Mouse (Mus musculus) midbrain, embryonic 11.5 days (tissue): ENCODE data around the gene Tmem214. TPM values are rescaled to one million over a fixed set of nuclear protein-coding genes. Genes with fewer than 3 reads are reported as not detected.

Experiments used
- ATAC-seq: fragments of 200-750 bp; cut with Nextera tagmentation; 2 replicates; pipeline ENCODE4 v1.8.0; 2017; ENCODE audit warnings: moderate TSS enrichment, moderate library complexity; ENCODE audit not compliant: low FRiP score
- DNase-seq: peaks from one replicate; pipeline ENCODE4 v3.0.0; 2015; ENCODE audit warnings: low spot score; ENCODE audit errors: missing footprints
- H3K27ac ChIP-seq: fragments of 300-500 bp; sonication (generic); 2 replicates; pipeline ENCODE4 v1.5.1; 2014; ENCODE audit warnings: low read depth, low read length
- H3K27me3 ChIP-seq: fragments of 300-500 bp; sonication (generic); 2 replicates; pipeline ENCODE4 v1.6.1; 2014; ENCODE audit warnings: mild to moderate bottlenecking, low read length, moderate library complexity, mixed read lengths; ENCODE audit not compliant: control insufficient read depth, insufficient read depth
- H3K36me3 ChIP-seq: fragments of 300-500 bp; sonication (generic); 2 replicates; pipeline ENCODE4 v1.6.1; 2014; ENCODE audit warnings: mild to moderate bottlenecking, low read length, moderate library complexity, mixed read lengths; ENCODE audit not compliant: control insufficient read depth, insufficient read depth
- H3K4me1 ChIP-seq: fragments of 300-500 bp; sonication (generic); 2 replicates; pipeline ENCODE4 v1.6.1; 2014; ENCODE audit warnings: low read length; ENCODE audit not compliant: control insufficient read depth, insufficient read depth
- H3K4me2 ChIP-seq: fragments of 300-500 bp; sonication (generic); 2 replicates; pipeline ENCODE4 v1.6.1; 2014; ENCODE audit warnings: mild to moderate bottlenecking, moderate library complexity
- H3K4me3 ChIP-seq: fragments of 300-500 bp; sonication (generic); 2 replicates; pipeline ENCODE4 v1.5.1; 2014; ENCODE audit warnings: low read depth, low read length
- H3K9ac ChIP-seq: fragments of 300-500 bp; sonication (generic); 2 replicates; pipeline ENCODE4 v1.6.1; 2014; ENCODE audit warnings: low read length
- H3K9me3 ChIP-seq: fragments of 300-500 bp; sonication (generic); 2 replicates; pipeline ENCODE4 v1.6.1; 2016; ENCODE audit warnings: low read length; ENCODE audit not compliant: control insufficient read depth
- WGBS: fragments of 180-500 bp; shearing (Covaris S2); extraction: QIAGEN DNeasy Blood & Tissue Kit; methylation state at CpG from one replicate; pipeline ENCODE4 v1.1.7; 2014; 5-methylcytosine and 5-hydroxymethylcytosine counted together
- polyA plus RNA-seq: library from polyadenylated mRNA; unstranded; fragments of >200 nt; fragmentation: Nextera tagmentation; extraction: Ambion mirVana; gene quantifications from 2 replicates; pipeline ENCODE4 v1.2.1, GENCODE M21; 2014

Tmem214 gene
- 32.5 and 35.4 TPM in 2 replicates for polyA plus RNA-seq

DNA sequence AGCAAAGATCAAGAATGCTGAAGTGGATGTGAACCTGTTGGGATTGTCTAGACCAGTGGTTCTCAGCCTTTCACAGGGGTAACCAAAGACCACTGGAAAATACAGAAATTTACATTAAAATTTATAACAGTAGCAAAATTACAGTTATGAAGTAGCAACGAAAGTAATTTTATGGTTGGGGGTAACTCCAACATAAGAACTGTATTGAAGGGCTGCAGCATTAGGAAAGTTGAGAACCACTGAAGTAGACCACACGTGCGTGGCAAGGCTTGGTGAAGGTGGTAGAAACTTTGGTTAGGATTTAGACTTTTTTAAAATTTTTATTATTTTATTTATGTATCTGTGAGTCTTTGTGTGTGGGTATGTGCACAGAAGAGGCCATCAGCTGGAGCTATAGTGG lies at the start of gene Tmem214:
Gene Tmem214, plus strand, starts transcription at position 301 of the 400 bp plus-strand sequence.
- H3K4me2 ChIP-seq, result no peak within 1 kb of the TSS
- no peak within 1 kb of the TSS for H3K4me3 ChIP-seq
- 93% methylated on average over 3 of the region's 3 CpGs for WGBS
- DNase-seq, result no peak
- ATAC-seq, result no peak
- H3K27me3 ChIP-seq, result no peaks in the 10 kb centered on the region
- H3K36me3 ChIP-seq, result peaks cover 10% of the 10 kb centered on the region
- peaks cover 7% of the 10 kb centered on the region for H3K4me1 ChIP-seq
- no peaks in the 10 kb centered on the region for H3K9me3 ChIP-seq
- H3K9ac ChIP-seq, result no peak within 1 kb of the TSS
- no peak within 1 kb of the TSS for H3K27ac ChIP-seq

DNA sequence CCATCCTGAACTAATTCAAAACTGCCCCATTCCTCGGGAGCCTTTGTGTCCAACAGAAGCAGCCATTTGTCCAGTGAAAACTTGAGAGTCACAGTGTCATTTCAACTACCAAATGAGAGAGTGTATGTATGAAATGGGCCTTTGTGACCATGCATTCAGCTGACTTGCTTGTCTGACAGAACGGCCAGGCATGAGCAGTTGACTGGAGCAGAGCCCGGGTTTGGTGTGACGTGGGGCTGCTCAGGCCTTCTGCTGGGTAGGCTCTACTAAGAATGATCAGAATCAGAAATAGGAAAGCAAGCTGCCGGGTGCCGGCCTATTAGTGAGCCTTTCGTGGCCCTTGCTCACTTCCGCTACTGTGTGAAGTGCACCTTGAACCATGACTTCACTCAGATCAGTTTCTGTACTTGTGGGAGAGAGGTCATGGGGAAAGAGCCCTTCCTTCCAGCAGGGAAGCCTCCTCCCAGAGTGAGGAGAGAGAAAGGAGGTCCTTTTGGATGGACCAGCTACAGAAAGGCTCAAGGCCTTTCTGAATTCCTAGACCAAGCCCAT lies 49.0 kb upstream of the Tmem214 start:
- no peak overlapping the region for H3K4me2 ChIP-seq
- no peaks in the 10 kb centered on the region; the same call in 1 of the 2 replicates for H3K9me3 ChIP-seq
- 92% methylated on average over 8 of the region's 8 CpGs for WGBS
- no peak overlapping the region for H3K9ac ChIP-seq
- H3K27ac ChIP-seq, result no peak overlapping the region
- H3K4me3 ChIP-seq, result no peak overlapping the region
- peaks cover 19% of the 10 kb centered on the region; the same call in 1 of the 2 replicates for H3K4me1 ChIP-seq
- no peaks in the 10 kb centered on the region for H3K27me3 ChIP-seq
- DNase-seq (no peak), ATAC-seq (no peak)
- H3K36me3 ChIP-seq, result no peaks in the 10 kb centered on the region

DNA sequence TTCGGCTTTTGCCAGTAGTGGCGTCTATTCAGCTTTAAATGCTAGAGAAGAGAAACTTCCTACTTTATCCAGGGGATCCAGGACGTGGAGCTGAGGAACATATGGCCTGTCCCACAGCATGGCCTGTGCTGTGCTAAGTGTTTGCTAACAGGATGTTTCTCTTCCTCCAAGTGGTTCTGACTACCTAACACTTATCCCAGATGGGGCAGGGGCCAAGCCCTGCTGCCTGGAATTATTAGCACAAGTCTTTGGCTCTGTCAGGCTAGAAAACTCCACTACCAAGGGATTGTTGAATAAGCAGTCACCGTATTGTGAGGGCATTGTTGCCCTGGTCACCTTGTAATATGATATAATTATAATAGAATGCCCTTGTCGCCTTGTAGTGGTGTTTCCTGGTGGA lies 45.1 kb upstream of the Tmem214 start:
- 88% methylated on average over 5 of the region's 5 CpGs for WGBS
- DNase-seq (peak; percentile 17), ATAC-seq (no peak)
- Histone ChIP-seq H3K9me3 (no peaks in the 10 kb centered on the region; the same call in 1 of the 2 replicates), H3K9ac (no peak overlapping the region), H3K36me3 (no peaks in the 10 kb centered on the region), H3K4me2 (no peak overlapping the region), H3K27me3 (no peaks in the 10 kb centered on the region), H3K27ac (no peak overlapping the region), H3K4me3 (no peak overlapping the region), H3K4me1 (peaks cover 18% of the 10 kb centered on the region)

DNA sequence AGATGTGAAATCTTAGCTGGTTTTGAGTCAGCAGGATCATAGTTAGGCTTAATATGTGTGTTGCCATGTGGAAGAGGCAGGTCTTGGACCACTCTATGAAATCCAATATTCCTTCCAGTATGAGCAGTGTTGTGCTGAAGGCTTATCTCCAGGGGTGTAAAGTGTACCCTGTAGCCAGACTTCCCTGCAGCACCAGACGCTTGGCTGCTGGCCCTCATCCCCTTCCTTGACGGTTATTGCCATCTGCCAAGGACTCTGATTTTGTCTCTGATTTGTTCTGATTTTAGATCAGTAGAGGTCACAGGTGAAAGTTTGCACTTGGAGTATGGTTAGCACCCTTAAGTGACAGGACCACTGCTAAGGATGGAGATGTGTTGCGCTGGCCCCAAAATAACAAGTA lies 44.7 kb upstream of the Tmem214 start:
- no peak overlapping the region for H3K27ac ChIP-seq
- DNase-seq, result peak; percentile 54
- H3K4me3 ChIP-seq, result no peak overlapping the region
- H3K4me2 ChIP-seq, result no peak overlapping the region
- H3K9me3 ChIP-seq, result no peaks in the 10 kb centered on the region; the same call in 1 of the 2 replicates
- no peaks in the 10 kb centered on the region for H3K27me3 ChIP-seq
- ATAC-seq, result no peak
- 99% methylated on average over 3 of the region's 3 CpGs for WGBS
- peaks cover 18% of the 10 kb centered on the region for H3K4me1 ChIP-seq
- H3K9ac ChIP-seq, result no peak overlapping the region
- H3K36me3 ChIP-seq, result no peaks in the 10 kb centered on the region

DNA sequence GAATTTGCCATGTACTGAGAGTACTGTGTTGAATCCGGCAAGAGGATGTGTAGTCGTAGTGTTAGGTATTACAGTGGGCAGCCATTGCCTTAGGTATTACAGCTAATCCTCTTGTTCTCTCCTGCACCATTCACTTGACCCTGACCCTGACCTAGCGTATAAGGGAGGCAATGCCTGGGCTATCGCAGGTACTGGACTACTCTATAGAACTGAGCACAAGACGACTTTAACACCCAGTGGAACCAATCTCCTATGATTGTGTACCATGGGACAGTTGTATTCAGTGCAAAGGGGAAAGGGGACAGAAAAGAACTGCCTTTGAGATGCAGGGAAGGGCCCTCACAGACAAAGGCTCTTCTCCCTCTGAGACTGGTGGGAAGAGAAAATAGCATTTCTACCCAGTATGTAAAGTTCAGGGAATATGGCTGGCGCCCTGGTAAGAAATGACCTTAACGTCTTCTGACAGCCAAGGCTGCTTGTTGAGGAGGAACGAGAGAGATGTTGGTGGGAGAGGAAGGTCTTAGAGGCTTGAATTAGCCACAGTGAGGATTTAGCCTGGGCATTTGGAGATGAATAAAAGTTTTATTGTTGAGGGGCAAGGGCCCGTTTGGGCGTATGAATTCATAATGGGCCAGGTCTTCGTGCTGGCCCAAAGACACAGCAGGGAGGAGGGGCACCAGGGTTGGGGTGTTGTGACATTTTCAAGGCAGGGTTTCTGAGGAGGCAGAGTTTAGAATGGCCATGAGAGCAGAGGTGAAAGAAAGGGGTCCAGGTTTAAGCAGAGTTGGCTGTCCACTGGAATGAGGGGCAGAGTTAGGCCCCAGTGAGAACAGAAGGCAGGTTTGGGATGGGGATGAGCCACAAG lies 43.5 kb upstream of the Tmem214 start:
- Histone ChIP-seq H3K4me3 (no peak overlapping the region), H3K27me3 (no peaks in the 10 kb centered on the region), H3K36me3 (no peaks in the 10 kb centered on the region), H3K27ac (peak overlapping the region; percentile 52), H3K4me1 (peaks cover 18% of the 10 kb centered on the region), H3K9ac (no peak overlapping the region), H3K4me2 (peak overlapping the region; percentile 8; the same call in 1 of the 2 replicates), H3K9me3 (no peaks in the 10 kb centered on the region; the same call in 1 of the 2 replicates)
- 32% methylated on average over 11 of the region's 11 CpGs for WGBS
- DNase-seq, result peak; percentile 90
- ATAC-seq, result peak; percentile 82

DNA sequence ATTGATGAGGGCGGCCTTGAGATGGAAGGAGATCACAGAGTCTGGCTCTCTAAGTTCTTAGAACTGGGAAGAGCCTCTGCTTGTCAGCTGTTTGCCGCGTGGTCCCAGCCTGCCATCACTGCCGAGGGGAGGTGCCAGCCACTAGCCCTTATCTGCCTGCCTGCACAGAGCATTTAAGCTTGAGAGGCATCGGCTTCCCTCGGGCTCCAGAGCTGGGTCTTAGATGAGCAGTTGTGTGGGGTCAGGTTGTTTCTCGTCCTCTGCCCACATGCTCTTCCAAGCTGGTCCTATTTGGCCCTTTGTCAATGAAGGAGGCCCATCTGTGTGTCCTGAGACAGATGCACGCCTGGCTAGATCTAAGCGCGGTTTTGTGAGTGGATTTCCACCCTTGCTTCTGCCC lies 42.6 kb upstream of the Tmem214 start:
- H3K27me3 ChIP-seq, result no peaks in the 10 kb centered on the region
- no peaks in the 10 kb centered on the region for H3K36me3 ChIP-seq
- peak; percentile 87 for DNase-seq
- H3K4me2 ChIP-seq, result no peak overlapping the region
- H3K27ac ChIP-seq, result peak overlapping the region; percentile 52; the same call in 1 of the 2 replicates
- 0 out of 2 replicates have a peak overlapping the region, but pooled peaks have one; percentile 3 for H3K9ac ChIP-seq
- H3K4me3 ChIP-seq, result no peak overlapping the region
- peaks cover 18% of the 10 kb centered on the region for H3K4me1 ChIP-seq
- no peaks in the 10 kb centered on the region; the same call in 1 of the 2 replicates for H3K9me3 ChIP-seq
- 0 out of 2 replicates have a peak, but pooled peaks have one; percentile 41 for ATAC-seq
- WGBS, result 49% methylated on average over 10 of the region's 10 CpGs

DNA sequence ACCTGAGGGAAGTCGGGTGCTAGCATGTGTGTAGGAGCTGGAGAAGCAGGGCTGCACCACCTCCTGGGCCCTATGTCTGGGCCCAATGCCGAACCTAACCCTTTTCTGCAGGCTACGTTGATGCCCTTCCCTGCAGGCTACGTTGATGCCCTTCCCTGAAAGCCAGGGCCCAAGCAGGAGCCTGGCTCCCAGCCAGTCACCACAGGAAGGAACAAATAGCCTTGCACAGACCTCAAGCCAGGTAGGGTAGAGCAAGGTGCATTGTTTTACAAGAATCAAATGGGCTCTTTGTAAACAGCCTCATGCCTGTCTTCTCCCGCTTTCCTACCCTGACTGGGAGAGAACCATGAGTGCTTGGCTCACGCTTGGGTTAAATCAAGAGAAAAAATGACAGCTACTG lies 42.0 kb upstream of the Tmem214 start:
- Histone ChIP-seq H3K4me3 (no peak overlapping the region), H3K9me3 (no peaks in the 10 kb centered on the region; the same call in 1 of the 2 replicates), H3K27me3 (no peaks in the 10 kb centered on the region), H3K4me2 (no peak overlapping the region), H3K9ac (peak overlapping the region; percentile 27; the same call in 1 of the 2 replicates), H3K27ac (no peak overlapping the region), H3K4me1 (peaks cover 18% of the 10 kb centered on the region), H3K36me3 (no peaks in the 10 kb centered on the region)
- DNase-seq, result peak; percentile 65
- 73% methylated on average over 6 of the region's 6 CpGs for WGBS
- ATAC-seq, result no peak

DNA sequence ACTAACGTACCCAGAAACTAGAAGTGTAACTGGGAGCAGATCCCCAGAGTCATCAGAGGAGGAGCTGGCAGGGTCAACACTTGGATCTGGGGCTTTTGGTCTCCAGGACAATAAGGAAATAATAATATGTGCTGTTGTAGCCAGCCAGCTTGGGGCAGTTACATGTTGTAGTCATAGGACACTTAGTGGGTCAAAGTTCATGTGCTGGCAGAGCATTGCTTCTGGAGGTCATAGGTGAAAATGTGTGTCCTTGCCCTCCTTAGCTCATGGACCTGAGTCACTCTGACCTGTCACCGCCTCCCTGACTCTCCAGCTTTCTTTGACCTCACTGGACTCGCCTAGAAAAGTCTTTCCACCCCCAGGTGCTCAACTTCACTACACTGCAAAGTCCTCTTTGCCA lies 34.4 kb upstream of the Tmem214 start:
- ATAC-seq (no peak), DNase-seq (peak; percentile 37)
- Histone ChIP-seq H3K4me2 (no peak overlapping the region), H3K36me3 (peaks cover 6% of the 10 kb centered on the region; the same call in 1 of the 2 replicates), H3K4me3 (no peak overlapping the region), H3K9ac (no peak overlapping the region), H3K4me1 (no peaks in the 10 kb centered on the region), H3K9me3 (peaks cover 5% of the 10 kb centered on the region; the same call in 1 of the 2 replicates), H3K27me3 (no peaks in the 10 kb centered on the region), H3K27ac (no peak overlapping the region)
- 90% methylated on average over 3 of the region's 3 CpGs for WGBS

DNA sequence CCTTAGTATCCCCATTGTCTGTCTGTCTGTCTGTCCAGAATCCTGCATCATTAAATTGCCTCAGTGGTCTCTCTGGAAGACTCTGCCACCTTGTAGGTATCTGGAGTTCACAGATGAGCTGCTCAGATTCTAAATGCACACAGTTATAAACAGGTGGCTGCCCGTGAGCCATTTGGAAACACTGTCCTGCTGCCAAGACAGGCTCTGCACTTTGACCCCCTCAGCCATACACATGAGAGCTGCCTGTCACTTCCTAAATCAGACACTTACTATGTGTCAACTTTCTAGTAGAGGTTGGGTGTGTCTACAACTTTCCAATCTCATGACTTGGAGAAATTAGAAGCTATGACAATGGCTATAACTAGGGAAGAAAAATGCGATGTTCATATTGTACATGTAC lies 28.1 kb upstream of the Tmem214 start:
- Histone ChIP-seq H3K4me1 (no peaks in the 10 kb centered on the region), H3K9me3 (peaks cover 5% of the 10 kb centered on the region; the same call in 1 of the 2 replicates), H3K27ac (no peak overlapping the region), H3K36me3 (peaks cover 6% of the 10 kb centered on the region; the same call in 1 of the 2 replicates), H3K4me2 (no peak overlapping the region), H3K4me3 (no peak overlapping the region), H3K27me3 (no peaks in the 10 kb centered on the region), H3K9ac (no peak overlapping the region)
- ATAC-seq (no peak), DNase-seq (no peak)
- WGBS, result 93% methylated on average over 2 of the region's 2 CpGs
